Mouse (Mus musculus): ENCODE measurements at regions not wholly inside any gene's neighbourhood (a gene's known extent, or its start where the extent isn't known, plus 50 kb on each side); places are given as distances from the start of the nearest gene placed in this dataset.

- DNase-seq (ENCODE audit: low read depth, low spot score) = no peak
Observed at GRCm38 (mm10) chr10:43783304-43783703, 118.2 kb downstream of the Qrsl1 start.

DNA sequence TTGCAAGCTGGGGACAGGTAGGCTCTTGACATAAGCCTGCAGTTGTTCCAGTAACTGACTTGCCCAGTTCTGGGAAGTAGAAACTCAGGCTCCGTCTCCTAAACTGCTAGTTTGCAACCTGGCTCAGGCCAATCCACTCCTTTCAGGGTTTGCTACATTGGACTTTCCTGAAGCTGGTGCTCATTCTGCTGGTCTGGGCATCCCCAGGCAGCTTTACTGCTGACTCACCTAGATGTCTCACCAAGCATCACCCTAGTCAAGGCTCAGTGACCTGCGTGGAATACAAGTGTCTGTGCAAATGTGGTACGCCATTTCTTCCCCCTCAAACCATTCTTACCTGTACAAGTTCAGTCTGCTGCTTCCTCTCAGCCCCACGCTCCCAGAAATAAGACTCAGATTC lies 110.8 kb downstream of the Qrsl1 start:
- no peak for DNase-seq (ENCODE audit: low read depth, low spot score)

DNA sequence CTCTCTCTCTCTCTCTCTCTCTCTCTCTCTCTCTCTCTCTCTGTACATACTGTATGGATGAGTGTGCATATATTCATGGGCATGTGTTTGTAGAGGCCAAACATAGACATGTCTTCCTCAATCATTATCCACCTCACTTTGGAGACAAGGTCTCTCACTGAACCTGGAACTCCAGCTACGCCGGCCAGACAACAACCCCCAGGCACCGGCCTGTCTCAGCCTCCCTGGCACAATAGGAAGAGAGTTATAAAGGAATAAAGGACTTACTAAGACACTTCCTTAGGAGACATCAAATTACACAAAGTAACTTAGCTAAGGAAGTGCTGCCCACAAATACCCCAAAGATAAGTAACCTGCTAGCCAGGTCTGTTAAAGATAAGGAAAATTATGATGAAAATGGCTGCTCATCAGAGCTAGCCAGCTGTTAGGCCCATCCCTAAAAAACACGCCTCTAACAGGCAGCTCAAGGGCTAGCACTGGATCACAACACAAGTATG lies 110.0 kb downstream of the Qrsl1 start:
- DNase-seq (ENCODE audit: low read depth, low spot score) = no peak

- DNase-seq (ENCODE audit: low read depth, low spot score) = no peak
Observed at GRCm38 (mm10) chr10:43792618-43793017, 108.9 kb downstream of the Qrsl1 start.

DNA sequence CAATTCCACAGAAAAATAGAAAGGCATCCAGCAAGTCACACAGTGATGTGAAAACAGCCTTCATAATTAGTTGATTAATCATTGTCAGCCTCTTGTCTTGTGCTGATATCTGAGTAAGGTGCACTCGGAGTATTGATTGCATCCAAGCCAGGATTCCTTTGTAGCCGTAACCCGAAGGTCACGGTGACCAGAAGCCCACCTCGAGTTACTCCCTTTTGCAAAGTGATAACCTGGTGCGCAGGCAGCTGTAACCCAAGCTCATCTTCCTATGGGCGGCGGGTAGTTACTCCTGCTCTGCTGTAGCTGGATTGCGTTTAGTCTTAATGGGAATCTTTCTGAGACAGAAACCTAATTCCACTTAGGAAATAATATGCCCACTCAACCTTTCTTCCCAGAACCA lies 107.0 kb downstream of the Qrsl1 start:
- DNase-seq (ENCODE audit: low read depth, low spot score) = no peak

DNA sequence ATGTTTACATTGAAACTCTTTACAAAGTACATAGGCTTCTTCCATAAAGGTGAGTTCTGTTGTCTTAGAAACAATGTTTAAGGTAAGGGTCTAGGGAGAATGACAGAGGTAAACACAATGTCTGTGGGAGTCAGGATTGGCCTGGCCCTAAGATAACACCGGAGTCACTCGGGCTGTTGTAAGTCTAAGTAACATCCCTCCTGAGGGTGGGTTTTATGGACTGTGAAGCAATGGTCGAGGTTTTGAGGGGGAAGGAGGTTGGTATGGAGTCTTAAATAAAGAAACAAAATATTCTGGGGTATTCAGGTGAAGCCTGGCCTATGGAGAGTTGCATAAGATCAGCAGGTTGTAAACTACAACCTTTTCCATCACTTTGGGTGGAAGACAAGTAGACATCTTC lies 101.5 kb downstream of the Qrsl1 start:
- DNase-seq (ENCODE audit: low read depth, low spot score) = no peak

DNA sequence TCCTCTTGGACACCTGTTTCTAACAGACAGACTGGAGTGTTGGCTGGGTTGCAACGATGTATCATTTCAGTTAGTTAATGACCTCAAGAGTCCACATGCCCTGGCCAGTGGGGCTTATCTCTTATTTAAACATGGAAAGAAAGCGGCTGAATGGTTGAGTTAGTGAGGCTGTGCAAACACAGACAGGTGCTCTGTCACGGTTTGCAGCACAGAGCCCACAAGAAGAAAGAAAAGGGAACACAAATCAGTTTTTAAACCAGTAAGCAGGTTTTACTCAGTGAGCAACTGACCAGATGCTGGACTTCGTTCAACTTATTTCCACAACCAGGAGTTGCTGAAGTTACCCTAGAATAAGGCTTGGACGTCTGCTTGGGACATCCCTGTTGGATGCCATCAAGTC lies 86.3 kb downstream of the Qrsl1 start:
- no peak for DNase-seq (ENCODE audit: low read depth, low spot score)

- DNase-seq (ENCODE audit: low read depth, low spot score) = no peak
Observed at GRCm38 (mm10) chr10:43817522-43818198, 83.9 kb downstream of the Qrsl1 start.

DNA sequence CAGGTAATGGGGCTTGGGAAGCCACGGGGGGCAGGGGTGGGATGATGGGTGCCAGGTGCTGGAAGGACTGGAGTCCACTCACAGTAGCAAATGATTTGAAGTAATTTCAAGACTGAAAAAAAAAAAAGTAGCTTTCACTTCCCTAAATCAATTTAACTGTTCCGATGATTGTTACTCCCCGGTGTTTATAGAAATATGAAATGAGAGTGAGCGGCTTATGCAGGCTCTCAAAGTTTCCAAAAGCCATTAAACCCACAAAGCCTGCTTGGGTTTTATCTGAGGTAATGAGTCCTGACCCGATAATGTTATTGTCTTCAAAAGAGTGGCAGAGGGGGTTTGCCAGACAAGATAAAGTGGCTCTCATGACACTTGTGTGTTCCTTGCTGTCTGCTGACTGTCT lies 82.9 kb downstream of the Qrsl1 start:
- no peak for DNase-seq (ENCODE audit: low read depth, low spot score)

DNA sequence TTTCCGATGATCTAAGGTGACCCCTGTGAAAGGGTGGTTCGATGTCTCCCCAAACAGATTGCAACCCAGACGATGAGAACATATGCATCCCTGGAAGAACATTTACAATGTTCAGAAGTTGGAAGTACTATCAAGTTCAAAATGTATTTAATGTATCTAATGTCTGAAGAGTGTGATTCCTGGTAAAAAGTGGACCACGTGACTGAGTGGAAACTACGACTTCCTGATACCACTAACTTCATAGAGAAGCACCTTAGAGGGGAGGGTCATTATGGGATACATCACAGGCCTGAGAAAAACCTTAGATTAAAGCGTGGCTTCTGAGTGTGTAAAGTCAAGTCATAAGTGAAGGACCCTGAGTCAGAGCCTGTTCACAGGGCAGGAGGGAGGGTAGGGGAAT lies 82.1 kb downstream of the Qrsl1 start:
- DNase-seq (ENCODE audit: low read depth, low spot score) = no peak

DNA sequence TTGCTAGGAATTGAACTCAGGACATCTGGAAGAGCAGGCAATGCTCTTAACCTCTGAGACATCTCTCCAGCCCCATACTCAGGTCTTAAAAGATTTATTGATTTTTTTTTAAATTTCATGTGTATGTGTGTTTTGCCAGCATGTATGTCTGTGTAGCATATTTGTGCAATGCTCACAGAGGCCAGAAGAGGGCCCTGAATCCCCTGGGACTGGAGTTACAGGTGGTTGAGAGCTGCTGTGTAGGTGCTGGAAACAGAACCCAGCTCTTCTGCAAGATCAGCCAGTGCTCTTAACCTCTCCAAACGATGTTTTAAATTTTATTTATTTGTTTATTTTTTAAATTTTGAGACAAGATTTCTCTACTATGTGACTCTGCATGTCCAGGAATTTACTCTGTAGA lies 78.9 kb downstream of the Qrsl1 start:
- DNase-seq (ENCODE audit: low read depth, low spot score) = no peak

GRCm38 (mm10) chr10:43824009-43824408 lies 77.5 kb downstream of the Qrsl1 start:
- no peak for DNase-seq (ENCODE audit: low read depth, low spot score)

Data from R1 (cell line).